Mouse (Mus musculus) CH12.LX (cell line): Measurements from ENCODE around the gene Lmna. TPM values are rescaled to one million over a fixed set of nuclear protein-coding genes. Genes with fewer than 3 reads are reported as not detected.

ENCODE experiments used
- DNase-seq: peaks from one replicate; pipeline ENCODE4 v3.0.0-alpha.2; 2013; ENCODE audit errors: extremely low read depth
- H3K27ac ChIP-seq: 2 replicates; pipeline ENCODE4 v1.5.1; 2012; ENCODE audit warnings: low read depth, mild to moderate bottlenecking, control low read depth, moderate library complexity; ENCODE audit not compliant: insufficient read depth
- H3K27me3 ChIP-seq: replicated peaks from 2 replicates; pipeline ENCODE3; 2012; ENCODE audit warnings: inconsistent platforms
- H3K36me3 ChIP-seq, 2 experiments: replicated peaks in 1 of 2; 2 replicates each; pipeline versions ENCODE3 to v1.6.1; 2012; ENCODE audit warnings: inconsistent platforms in 1 of 2, low read length in 1 of 2, mild to moderate bottlenecking in 1 of 2, mixed read lengths in 1 of 2, moderate library complexity in 1 of 2; ENCODE audit not compliant: control insufficient read depth in 1 of 2, insufficient read depth in 1 of 2
- H3K4me1 ChIP-seq, 2 experiments: 2 replicates each; pipeline ENCODE4 v1.6.1; 2012; ENCODE audit warnings: inconsistent platforms in 1 of 2, moderate library complexity in 1 of 2; ENCODE audit not compliant: insufficient read depth in 2 of 2, control insufficient read depth in 1 of 2
- H3K4me2 ChIP-seq: 2 replicates; pipeline ENCODE4 v1.6.1; 2012; ENCODE audit warnings: low read depth, mild to moderate bottlenecking, control low read depth; ENCODE audit not compliant: poor library complexity, insufficient read depth, severe bottlenecking
- H3K4me3 ChIP-seq, 3 experiments: fragments of 150-350 bp in 1 of 3; sonication (generic) in 1 of 3; replicated peaks in 1 of 3; 2 replicates each; pipeline versions ENCODE3 to v1.5.1; 2011 to 2012; ENCODE audit warnings: low read depth in 2 of 3, low read length in 2 of 3, mild to moderate bottlenecking in 2 of 3, moderate library complexity in 2 of 3, control low read depth in 1 of 3, improper control_type of control experiment in 1 of 3, inconsistent platforms in 1 of 3, mixed read lengths in 1 of 3; ENCODE audit not compliant: poor library complexity in 1 of 3
- H3K79me2 ChIP-seq: replicated peaks from 2 replicates; pipeline ENCODE4 v1.6.1; 2012; ENCODE audit warnings: mild to moderate bottlenecking, moderate library complexity; ENCODE audit not compliant: control insufficient read depth, poor library complexity, insufficient read depth, severe bottlenecking; ENCODE audit errors: extremely low read depth
- H3K9ac ChIP-seq: 2 replicates; pipeline ENCODE4 v1.6.1; 2012; ENCODE audit warnings: low read depth, mild to moderate bottlenecking, control low read depth, moderate library complexity; ENCODE audit not compliant: insufficient read depth
- H3K9me3 ChIP-seq: replicated peaks from 2 replicates; pipeline ENCODE3; 2012; ENCODE audit warnings: low read length, inconsistent platforms, mixed read lengths
- BHLHE40 ChIP-seq: IDR thresholded peaks from 2 replicates; pipeline ENCODE4 v1.6.1; 2011; ENCODE audit warnings: mild to moderate bottlenecking, low read depth, low read length, improper control_type of control experiment
- CHD1 ChIP-seq: IDR thresholded peaks from 2 replicates; pipeline ENCODE4 v1.6.1; 2012; ENCODE audit warnings: low read depth, low read length, improper control_type of control experiment, inconsistent platforms
- CHD2 ChIP-seq: IDR thresholded peaks from 2 replicates; pipeline ENCODE4 v1.6.1; 2011; ENCODE audit warnings: low read length, improper control_type of control experiment
- CTCF ChIP-seq, 2 experiments: IDR thresholded peaks in 1 of 2; conservative IDR thresholded peaks in 1 of 2; 2 replicates each; pipeline ENCODE4 v1.5.1; 2011 to 2012; ENCODE audit warnings: low read depth in 2 of 2, low read length in 2 of 2, improper control_type of control experiment in 1 of 2, inconsistent platforms in 1 of 2, mild to moderate bottlenecking in 1 of 2, moderate library complexity in 1 of 2
- E2F4 ChIP-seq: IDR thresholded peaks from 2 replicates; pipeline ENCODE4 v1.6.1; 2011; ENCODE audit warnings: low read depth, low read length, improper control_type of control experiment; ENCODE audit not compliant: insufficient replicate concordance
- ELF1 ChIP-seq: IDR thresholded peaks from 2 replicates; pipeline ENCODE4 v1.6.1; 2014; ENCODE audit warnings: low read depth, mild to moderate bottlenecking, inconsistent platforms, low read length, improper control_type of control experiment
- EP300 ChIP-seq: IDR thresholded peaks from 2 replicates; pipeline ENCODE4 v1.6.1; 2011; ENCODE audit warnings: low read length, improper control_type of control experiment
- ETS1 ChIP-seq: conservative IDR thresholded peaks from 2 replicates; pipeline ENCODE4 v1.6.1; 2012; ENCODE audit warnings: low read depth, mild to moderate bottlenecking, inconsistent platforms, low read length, improper control_type of control experiment, moderate library complexity
- GABPA ChIP-seq: IDR thresholded peaks from 2 replicates; pipeline ENCODE4 v1.6.1; 2012; ENCODE audit warnings: low read depth, low read length, improper control_type of control experiment, inconsistent platforms; ENCODE audit not compliant: insufficient replicate concordance
- HCFC1 ChIP-seq: IDR thresholded peaks from 2 replicates; pipeline ENCODE4 v1.6.1; 2012; ENCODE audit warnings: low read depth, mild to moderate bottlenecking, inconsistent platforms, low read length, improper control_type of control experiment
- IRF4 ChIP-seq: IDR thresholded peaks from 2 replicates; pipeline ENCODE4 v1.6.1; 2014; ENCODE audit warnings: low read depth, mild to moderate bottlenecking, inconsistent platforms, low read length, improper control_type of control experiment
- JUN ChIP-seq: IDR thresholded peaks from 2 replicates; pipeline ENCODE4 v1.6.1; 2011; ENCODE audit warnings: low read depth, mild to moderate bottlenecking, low read length, improper control_type of control experiment, moderate library complexity; ENCODE audit not compliant: insufficient read depth
- JUND ChIP-seq: conservative IDR thresholded peaks from 2 replicates; pipeline ENCODE4 v1.6.1; 2011; ENCODE audit warnings: low read depth, low read length, improper control_type of control experiment
- KAT2A ChIP-seq: IDR thresholded peaks from 2 replicates; pipeline ENCODE4 v1.6.1; 2012; ENCODE audit warnings: low read length, improper control_type of control experiment, inconsistent platforms; ENCODE audit not compliant: insufficient replicate concordance
- MAFK ChIP-seq: IDR thresholded peaks from 2 replicates; pipeline ENCODE4 v1.6.1; 2011; ENCODE audit warnings: low read length, improper control_type of control experiment; ENCODE audit not compliant: insufficient replicate concordance
- MAX ChIP-seq: IDR thresholded peaks from 2 replicates; pipeline ENCODE4 v1.6.1; 2011; ENCODE audit warnings: low read length, improper control_type of control experiment
- MAZ ChIP-seq: IDR thresholded peaks from 2 replicates; pipeline ENCODE4 v1.6.1; 2012; ENCODE audit warnings: low read depth, mild to moderate bottlenecking, inconsistent platforms, low read length, improper control_type of control experiment, moderate library complexity
- MEF2A ChIP-seq: IDR thresholded peaks from 2 replicates; pipeline ENCODE4 v1.6.1; 2014; ENCODE audit warnings: low read depth, mild to moderate bottlenecking, inconsistent platforms, low read length, improper control_type of control experiment, borderline replicate concordance
- MXI1 ChIP-seq: IDR thresholded peaks from 2 replicates; pipeline ENCODE4 v1.6.1; 2011; ENCODE audit warnings: mild to moderate bottlenecking, low read depth, low read length, improper control_type of control experiment
- MYC ChIP-seq: IDR thresholded peaks from 2 replicates; pipeline ENCODE4 v1.6.1; 2011; ENCODE audit warnings: low read depth, mild to moderate bottlenecking, improper control_type of control experiment, low read length
- NELFE ChIP-seq: IDR thresholded peaks from 2 replicates; pipeline ENCODE4 v1.6.1; 2011; ENCODE audit warnings: low read depth, low read length, improper control_type of control experiment
- NRF1 ChIP-seq: IDR thresholded peaks from 2 replicates; pipeline ENCODE4 v1.6.1; 2014; ENCODE audit warnings: low read depth, mild to moderate bottlenecking, inconsistent platforms, low read length, improper control_type of control experiment, moderate library complexity
- PAX5 ChIP-seq: IDR thresholded peaks from 2 replicates; pipeline ENCODE4 v1.6.1; 2012; ENCODE audit warnings: low read length, inconsistent platforms, mixed read lengths
- POLR2A ChIP-seq: IDR thresholded peaks from 2 replicates; pipeline ENCODE4 v1.6.1; 2011; ENCODE audit warnings: low read depth, mild to moderate bottlenecking, improper control_type of control experiment, low read length
- POLR2AphosphoS2 ChIP-seq: IDR thresholded peaks from 2 replicates; pipeline ENCODE4 v1.6.1; 2011; ENCODE audit warnings: low read depth, low read length, improper control_type of control experiment
- RAD21 ChIP-seq: IDR thresholded peaks from 2 replicates; pipeline ENCODE4 v1.6.1; 2011; ENCODE audit warnings: low read depth, mild to moderate bottlenecking, low read length, improper control_type of control experiment, moderate library complexity
- RCOR1 ChIP-seq: conservative IDR thresholded peaks from 2 replicates; pipeline ENCODE4 v1.6.1; 2012; ENCODE audit warnings: low read depth, mild to moderate bottlenecking, inconsistent platforms, low read length, improper control_type of control experiment
- SIN3A ChIP-seq: IDR thresholded peaks from 2 replicates; pipeline ENCODE4 v1.6.1; 2012; ENCODE audit warnings: low read length, improper control_type of control experiment, inconsistent platforms
- SMC3 ChIP-seq: IDR thresholded peaks from 2 replicates; pipeline ENCODE4 v1.6.1; 2011; ENCODE audit warnings: low read depth, low read length, improper control_type of control experiment
- TBP ChIP-seq: conservative IDR thresholded peaks from 2 replicates; pipeline ENCODE4 v1.6.1; 2011; ENCODE audit warnings: low read depth, low read length, improper control_type of control experiment
- TCF12 ChIP-seq: IDR thresholded peaks from 2 replicates; pipeline ENCODE4 v1.6.1; 2014; ENCODE audit warnings: low read depth, mild to moderate bottlenecking, inconsistent platforms, low read length, improper control_type of control experiment
- UBTF ChIP-seq: IDR thresholded peaks from 2 replicates; pipeline ENCODE4 v1.6.1; 2012; ENCODE audit warnings: low read depth, mild to moderate bottlenecking, inconsistent platforms, low read length, improper control_type of control experiment, moderate library complexity
- USF1 ChIP-seq: IDR thresholded peaks from 2 replicates; pipeline ENCODE4 v1.6.1; 2014; ENCODE audit warnings: low read depth, mild to moderate bottlenecking, inconsistent platforms, low read length, improper control_type of control experiment
- USF2 ChIP-seq: conservative IDR thresholded peaks from 2 replicates; pipeline ENCODE4 v1.6.1; 2011; ENCODE audit warnings: low read depth, low read length, improper control_type of control experiment
- ZC3H11A ChIP-seq: IDR thresholded peaks from 2 replicates; pipeline ENCODE4 v1.6.1; 2012; ENCODE audit warnings: low read depth, mild to moderate bottlenecking, inconsistent platforms, low read length, improper control_type of control experiment
- ZKSCAN1 ChIP-seq: IDR thresholded peaks from 2 replicates; pipeline ENCODE4 v1.6.1; 2012; ENCODE audit warnings: low read depth, inconsistent platforms, low read length, improper control_type of control experiment, borderline replicate concordance
- ZMIZ1 ChIP-seq: IDR thresholded peaks from 2 replicates; pipeline ENCODE4 v1.6.1; 2012; ENCODE audit warnings: low read depth, mild to moderate bottlenecking, inconsistent platforms, low read length, improper control_type of control experiment
- ZNF384 ChIP-seq: IDR thresholded peaks from 2 replicates; pipeline ENCODE4 v1.6.1; 2012; ENCODE audit warnings: low read depth, low read length, improper control_type of control experiment, inconsistent platforms
- dilution Hi-C: fragments of 300-500 bp; cut with MboI; formaldehyde crosslinking; loops from 2 replicates; pipeline ENCODE4 v1.14.3; 2020; ENCODE audit warnings: low sequenced_read_pairs; ENCODE audit not compliant: extremely low pct_unique_long_range_greater_than_20kb, extremely low pct_ligation_motif_present
- in situ Hi-C: fragments of 300-500 bp; cut with MboI; formaldehyde crosslinking; loops from 3 replicates; pipeline ENCODE4 v1.14.3; 2019; ENCODE audit warnings: low sequenced_read_pairs, low pct_ligation_motif_present, low pct_unique_long_range_greater_than_20kb, mixed read lengths
- polyA plus RNA-seq: library from polyadenylated mRNA; unstranded; fragments of >175 nt; gene quantifications from 2 replicates; pipeline ENCODE4 v1.2.1, GENCODE M21; 2012; ENCODE audit warnings: low read depth; ENCODE audit not compliant: insufficient read length
- total RNA-seq, 2 experiments: library from RNA; depleted of rRNA; stranded (reverse); fragments of 300-350 nt in 1 of 2; fragments of >200 nt in 1 of 2; gene quantifications; 2 replicates each; pipeline ENCODE4 v1.2.3; 2012 to 2014

Gene Lmna
- total RNA-seq (2012; rRNA removed), result 60.7 and 67.7 TPM in 2 replicates
- total RNA-seq (2014; rRNA removed), result 16.1 and 19.8 TPM in 2 replicates
- polyA plus RNA-seq, result 17.2 and 21.5 TPM in 2 replicates

- in situ Hi-C loops, result no loop called here
- no peaks in the 10 kb centered on the region for H3K9me3 ChIP-seq
- no peaks in the 10 kb centered on the region for H3K79me2 ChIP-seq
- H3K4me1 ChIP-seq, result peaks cover 30 to 83% of the 10 kb centered on the region in 2 experiments
- peak; percentile 100 for DNase-seq
- peak within 1 kb of the TSS; percentile 74 for H3K27ac ChIP-seq
- peak within 1 kb of the TSS; percentile 49 to 61 (median 57) for H3K4me3 ChIP-seq
- H3K9ac ChIP-seq, result peak within 1 kb of the TSS; percentile 51; the same call in 1 of the 2 replicates
- TF ChIP-seq USF2 (peak; percentile 55), ZC3H11A (no peak), TCF12 (peak; percentile 93), BHLHE40 (peak; percentile 99), JUN (no peak), RCOR1 (peak; percentile 60), ETS1 (peak; percentile 99), CTCF (conservative IDR thresholded peaks at IDR 0.05 in 1 of 2, IDR thresholded peaks at IDR 0.05 in 1 of 2; ENCODE audit: low read depth in 2 of 2, low read length in 2 of 2) (peak; percentile 28 to 75; a peak in 2 of 4 replicates), MEF2A (peak; percentile 92), KAT2A (no peak), MAZ (peak; percentile 91), CHD1 (peak; percentile 38; the same call in 1 of the 2 replicates), MXI1 (peak; percentile 99), TBP (no peak), SMC3 (peak; percentile 22; the same call in 1 of the 2 replicates), ZKSCAN1 (no peak), POLR2A (peak; percentile 58), EP300 (peak; percentile 88; the same call in 1 of the 2 replicates), NRF1 (peak; percentile 46), UBTF (peak; percentile 79; the same call in 1 of the 2 replicates), HCFC1 (peak; percentile 52), PAX5 (no peak), MYC (0 out of 2 replicates have a peak, but pooled peaks have one; percentile 19), ZMIZ1 (peak; percentile 79; the same call in 1 of the 2 replicates), SIN3A (peak; percentile 98), ZNF384 (peak; percentile 8; the same call in 1 of the 2 replicates), E2F4 (no peak), GABPA (no peak), IRF4 (peak; percentile 91), MAX (peak; percentile 93), MAFK (peak; percentile 17; the same call in 1 of the 2 replicates), NELFE (peak; percentile 67), CHD2 (peak; percentile 95), POLR2AphosphoS2 (no peak), RAD21 (peak; percentile 25), JUND (no peak), USF1 (peak; percentile 80), ELF1 (peak; percentile 87)
- no peaks in the 10 kb centered on the region for H3K27me3 ChIP-seq
- H3K36me3 ChIP-seq, result no peaks in the 10 kb centered on the region
- dilution Hi-C loops, result no loop called here
- H3K4me2 ChIP-seq, result peak within 1 kb of the TSS; percentile 87
Measured at GRCm38 (mm10) chr3:88509692-88510420, at the start of gene Lmna. TSS of gene Lmna (minus strand) at chr3:88509956.
